In the genomic region with DNA sequence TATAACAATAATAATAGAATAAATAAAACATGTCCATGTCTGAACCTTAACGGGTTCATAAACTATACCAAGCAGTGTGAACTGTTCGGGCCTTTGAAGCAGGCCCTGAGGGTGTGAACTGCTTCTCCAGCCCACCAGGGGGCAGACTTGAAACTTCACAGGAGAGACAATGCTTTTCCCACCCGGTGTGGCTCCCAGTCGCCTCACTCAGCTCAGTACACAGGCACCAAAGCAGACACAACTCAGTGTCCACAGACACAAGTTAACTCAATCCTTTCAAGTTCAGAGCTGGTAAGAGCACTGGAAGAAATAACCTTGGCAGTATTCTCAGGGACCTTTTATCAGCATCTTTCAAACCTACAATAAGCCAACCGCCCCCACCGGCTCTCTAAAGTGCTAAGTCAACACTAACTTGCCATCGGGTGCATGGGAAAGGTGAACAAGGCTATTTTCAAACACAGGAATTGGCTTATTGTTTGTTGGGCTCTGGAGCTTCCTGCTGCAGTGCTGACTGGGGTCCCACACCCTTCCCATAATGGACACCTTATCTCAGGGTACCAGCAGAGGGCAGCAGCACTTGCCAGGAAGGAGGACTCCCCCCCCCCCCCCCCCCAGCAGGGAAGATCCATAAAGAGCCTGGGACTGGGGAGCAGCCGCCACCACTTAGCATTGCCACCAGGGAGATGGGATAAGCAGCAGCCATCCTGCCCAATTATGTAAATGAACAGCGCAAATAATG, we compare ENCODE assay signal across 8 mouse cellular contexts. TPM values are rescaled to one million over a fixed set of nuclear protein-coding genes. Genes with fewer than 3 reads are reported as not detected.
DNase-seq lines count a peak whose midpoint lies in the region; ATAC-seq and TF ChIP-seq lines count a peak whose summit lies in the region.

No protein-coding gene starts in this region.

- H3K27me3 ChIP-seq in heart, embryonic 12.5 days (replicated peaks), result peaks cover 83% of the 10 kb centered on the region
- no peaks in the 10 kb centered on the region for H3K27me3 ChIP-seq in kidney, embryonic 16.5 days (ENCODE audit: insufficient read depth, low read length)
- no peaks in the 10 kb centered on the region for H3K27me3 ChIP-seq in liver, adult 2 months (ENCODE audit: control insufficient read depth, insufficient read depth, low read length)
- no peaks in the 10 kb centered on the region for H3K27me3 ChIP-seq in stomach, embryonic 15.5 days (replicated peaks)

- no peak overlapping the region for H3K9ac ChIP-seq in heart, embryonic 12.5 days
- H3K9ac ChIP-seq in kidney, embryonic 16.5 days (replicated peaks; ENCODE audit: low read length), result no peak overlapping the region
- no peak overlapping the region for H3K9ac ChIP-seq in liver, adult 2 months (ENCODE audit: low read depth, low read length)
- H3K9ac ChIP-seq in stomach, embryonic 15.5 days, result no peak overlapping the region

- TF ChIP-seq POLR2A in embryonic fibroblast, embryonic 13.5 days (IDR thresholded peaks at IDR 0.05; ENCODE audit: low read depth, low read length), result no peak
- TF ChIP-seq POLR2A in liver, adult 2 months (IDR thresholded peaks at IDR 0.05; ENCODE audit: extremely low read depth, insufficient read depth, low read length), result no peak

- H3K4me2 ChIP-seq in heart, embryonic 12.5 days, result peak overlapping the region; percentile 35
- peak overlapping the region; percentile 16; the same call in 1 of the 2 replicates for H3K4me2 ChIP-seq in kidney, embryonic 16.5 days (replicated peaks; ENCODE audit: low read depth, low read length)
- peak overlapping the region; percentile 25 for H3K4me2 ChIP-seq in stomach, embryonic 15.5 days

- peak; percentile 62 for TF ChIP-seq CTCF in embryonic fibroblast, embryonic 13.5 days (IDR thresholded peaks at IDR 0.05; ENCODE audit: borderline replicate concordance, insufficient read depth, low read length)
- peak; percentile 87 for TF ChIP-seq CTCF in liver, adult 2 months (IDR thresholded peaks at IDR 0.05; ENCODE audit: low read depth, low read length)

- 32% methylated on average over 9 of the region's 9 CpGs for WGBS in heart, embryonic 12.5 days
- 40% methylated on average over 9 of the region's 9 CpGs for WGBS in kidney, embryonic 16.5 days
- WGBS in liver, adult 2 months, result 32% methylated on average over 9 of the region's 9 CpGs
- 28% methylated on average over 9 of the region's 9 CpGs for WGBS in stomach, embryonic 15.5 days

- no peak overlapping the region for H3K4me3 ChIP-seq in embryonic fibroblast, embryonic 13.5 days (ENCODE audit: insufficient read depth, low read length)
- H3K4me3 ChIP-seq in heart, embryonic 12.5 days, result no peak overlapping the region
- no peak overlapping the region for H3K4me3 ChIP-seq in kidney, embryonic 16.5 days (ENCODE audit: low read length)
- no peak overlapping the region for H3K4me3 ChIP-seq in liver, adult 2 months (ENCODE audit: insufficient read depth, low read depth, low read length)
- no peak overlapping the region for H3K4me3 ChIP-seq in stomach, embryonic 15.5 days (replicated peaks)

- ATAC-seq in heart, embryonic 12.5 days (ENCODE audit: insufficient number of reproducible peaks, low FRiP score), result peak; percentile 80
- ATAC-seq in kidney, embryonic 16.5 days (ENCODE audit: low FRiP score, low TSS enrichment), result peak; percentile 91
- peak; percentile 71 for ATAC-seq in stomach, embryonic 15.5 days (ENCODE audit: insufficient read depth, low FRiP score, low read depth)

- DNase-seq in CD4-positive helper T cell, adult 2 months (ENCODE audit: low read depth, low spot score), result peak; percentile 79
- DNase-seq in adrenal gland, postnatal 4 days (ENCODE audit: low spot score in 2 of 2), result peak; percentile 35 to 56
- peak; percentile 44 for DNase-seq in liver, adult 2 months (ENCODE audit: extremely low read depth, low read depth, low spot score)
- DNase-seq in naive thymus-derived CD4-positive, alpha-beta T cell, adult 2 months (ENCODE audit: low read depth), result peak; percentile 86

- H3K36me3 ChIP-seq in heart, embryonic 12.5 days, result no peaks in the 10 kb centered on the region
- peaks cover 28% of the 10 kb centered on the region; the same call in 1 of the 2 replicates for H3K36me3 ChIP-seq in kidney, embryonic 16.5 days (ENCODE audit: insufficient read depth, low read length)
- no peaks in the 10 kb centered on the region for H3K36me3 ChIP-seq in liver, adult 2 months (ENCODE audit: control insufficient read depth, insufficient read depth, low read length)
- no peaks in the 10 kb centered on the region for H3K36me3 ChIP-seq in stomach, embryonic 15.5 days

- no peaks in the 10 kb centered on the region for H3K79me2 ChIP-seq in liver, adult 2 months (ENCODE audit: control insufficient read depth, insufficient read depth, low read length)

- H3K9me3 ChIP-seq in heart, embryonic 12.5 days (replicated peaks), result no peaks in the 10 kb centered on the region
- no peaks in the 10 kb centered on the region for H3K9me3 ChIP-seq in kidney, embryonic 16.5 days (ENCODE audit: low read length)
- H3K9me3 ChIP-seq in stomach, embryonic 15.5 days, result no peaks in the 10 kb centered on the region

- no peak overlapping the region for H3K27ac ChIP-seq in embryonic fibroblast, embryonic 13.5 days (ENCODE audit: insufficient read depth, low read length)
- no peak overlapping the region for H3K27ac ChIP-seq in heart, embryonic 12.5 days (ENCODE audit: poor library complexity, severe bottlenecking)
- peak overlapping the region; percentile 51 for H3K27ac ChIP-seq in kidney, embryonic 16.5 days (ENCODE audit: low read length)
- H3K27ac ChIP-seq in liver, adult 2 months (replicated peaks; ENCODE audit: insufficient read depth, low read depth, low read length), result no peak overlapping the region
- H3K27ac ChIP-seq in stomach, embryonic 15.5 days, result peak overlapping the region; percentile 59

- no peaks in the 10 kb centered on the region for H3K4me1 ChIP-seq in embryonic fibroblast, embryonic 13.5 days (ENCODE audit: control insufficient read depth, insufficient read depth, low read length)
- peaks cover 13% of the 10 kb centered on the region; the same call in 1 of the 2 replicates for H3K4me1 ChIP-seq in heart, embryonic 12.5 days (replicated peaks)
- peaks cover 4% of the 10 kb centered on the region; the same call in 1 of the 2 replicates for H3K4me1 ChIP-seq in kidney, embryonic 16.5 days (ENCODE audit: insufficient read depth, low read length)
- H3K4me1 ChIP-seq in liver, adult 2 months (ENCODE audit: control insufficient read depth, insufficient read depth, low read length), result no peaks in the 10 kb centered on the region; the same call in 1 of the 2 replicates
- 0 out of 2 replicates have a peak, but pooled peaks cover 12% of the 10 kb centered on the region for H3K4me1 ChIP-seq in stomach, embryonic 15.5 days

RNA-seq across cellular contexts. Expression of a gene that starts 44.4 kb away (rescaled TPM):
- total RNA-seq in adrenal gland, postnatal 4 days (2021), result 1 to 10 TPM; 2.5 to 2.8 TPM
- not detected in 2 replicates for polyA plus RNA-seq in embryonic fibroblast, embryonic 13.5 days (2011; ENCODE audit: insufficient read length, low read depth, missing spikeins)
- polyA plus RNA-seq in heart, embryonic 12.5 days (2016; fragmentation: Nextera tagmentation; extraction: Ambion mirVana), result 4.4 and 6.2 TPM in 2 replicates
- polyA plus RNA-seq in kidney, embryonic 16.5 days (2015; fragmentation: Nextera tagmentation; extraction: Ambion mirVana), result 0.27 and 0.75 TPM in 2 replicates
- total RNA-seq in liver, adult 2 months (2014; rRNA removed), result 0.09 and 0.20 TPM in 2 replicates
- polyA plus RNA-seq in liver, adult 2 months (2012; rRNA removed), result 0.28 and 0.85 TPM in 2 replicates
- polyA plus RNA-seq in stomach, embryonic 15.5 days (2015; fragmentation: Nextera tagmentation; extraction: Ambion mirVana), result 0.50 and 0.64 TPM in 2 replicates

Comparison
In these comparisons a context has a peak if more than half of its experiments do, and no peak if none do; other contexts are left out.
1. H3K27ac ChIP-seq: peak in kidney, embryonic 16.5 days (single experiment) and stomach, embryonic 15.5 days (single experiment); none in embryonic fibroblast, embryonic 13.5 days (single experiment), heart, embryonic 12.5 days (single experiment) and liver, adult 2 months (single experiment).
2. Peak in every context shown above with its lines, with median percentiles within 50 percentile points of each other: DNase-seq, ATAC-seq and H3K4me2 ChIP-seq.